Mouse (Mus musculus) ES-Bruce4 (cell line): ENCODE measurements around the gene Nkiras2.

Experiments used
- CTCF ChIP-seq: IDR thresholded peaks from one replicate; pipeline ENCODE4 v1.8.1; 2011; ENCODE audit warnings: low read depth, low read length
- EP300 ChIP-seq: IDR thresholded peaks from 2 replicates; pipeline ENCODE4 v1.6.1; 2011; ENCODE audit warnings: low read depth, low read length; ENCODE audit not compliant: insufficient read depth
- POLR2A ChIP-seq: IDR thresholded peaks from one replicate; pipeline ENCODE4 v1.8.1; 2011; ENCODE audit warnings: low read length; ENCODE audit not compliant: insufficient read depth

- no peak for TF ChIP-seq CTCF
- TF ChIP-seq POLR2A: no peak
- TF ChIP-seq EP300: no peak
Measured at GRCm38 (mm10) chr11:100601372-100601771, 17.7 kb upstream of the Nkiras2 start.
